Comparison of ENCODE assay signal across 8 mouse cellular contexts in the genomic region with DNA sequence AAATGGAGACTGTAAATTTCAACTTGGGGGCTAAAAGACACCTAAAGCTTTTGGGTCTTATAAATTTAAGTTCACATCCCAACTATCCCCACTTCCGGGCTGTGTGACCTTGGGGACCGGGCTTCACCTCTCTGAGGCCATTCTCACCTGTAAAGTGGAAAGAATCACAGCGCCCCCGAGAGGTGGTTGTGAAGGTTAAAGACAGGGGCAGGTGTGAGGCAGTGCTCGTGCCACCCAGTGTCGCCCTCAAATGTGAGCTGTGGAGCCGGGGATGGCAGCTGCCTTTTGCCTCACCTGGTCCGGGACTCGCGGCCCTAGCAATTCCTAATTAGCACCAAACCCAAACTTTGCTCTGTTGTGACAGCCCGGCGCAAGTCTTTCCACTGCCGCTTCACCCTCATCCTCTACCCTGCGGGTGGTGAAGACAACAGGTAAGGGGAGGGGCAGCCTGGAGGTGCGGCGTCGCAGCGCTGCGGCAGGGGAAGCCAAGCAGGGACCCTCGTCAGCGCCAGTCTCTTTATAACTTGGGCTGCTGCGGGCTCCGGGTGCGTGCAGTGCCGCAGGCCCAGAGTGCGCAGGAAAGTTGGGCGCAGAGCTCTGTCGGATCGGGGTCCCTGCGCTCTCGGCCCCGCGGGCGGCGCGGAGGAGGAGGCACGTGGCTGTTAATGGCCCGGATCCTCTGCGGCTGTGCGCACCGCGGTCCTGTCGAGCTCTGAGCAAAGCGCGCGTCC. TPM values are rescaled to one million over a fixed set of nuclear protein-coding genes. Genes with fewer than 3 reads are reported as not detected.
DNase-seq lines count a peak whose midpoint lies in the region; ATAC-seq and TF ChIP-seq lines count a peak whose summit lies in the region.

No protein-coding gene starts in this region.

- peak; percentile 27; the same call in 1 of the 2 replicates for TF ChIP-seq CTCF in olfactory bulb, adult 2 months (IDR thresholded peaks at IDR 0.05; ENCODE audit: insufficient read depth, low read depth, low read length)

- peaks cover 8% of the 10 kb centered on the region; the same call in 1 of the 2 replicates for H3K4me1 ChIP-seq in lung, embryonic 15.5 days
- H3K4me1 ChIP-seq in intestine, embryonic 14.5 days (replicated peaks; ENCODE audit: control insufficient read depth, insufficient read depth, low read length) = no peaks in the 10 kb centered on the region; the same call in 1 of the 2 replicates
- H3K4me1 ChIP-seq in olfactory bulb, adult 2 months (ENCODE audit: control insufficient read depth, insufficient read depth, low read length) = peaks cover 26% of the 10 kb centered on the region

- peaks cover 81% of the 10 kb centered on the region for H3K27me3 ChIP-seq in lung, embryonic 15.5 days
- peaks cover 79% of the 10 kb centered on the region for H3K27me3 ChIP-seq in intestine, embryonic 14.5 days (replicated peaks; ENCODE audit: control insufficient read depth, insufficient read depth, low read length)

- peak overlapping the region; percentile 73 for H3K4me2 ChIP-seq in lung, embryonic 15.5 days
- H3K4me2 ChIP-seq in intestine, embryonic 14.5 days (ENCODE audit: low read length) = peak overlapping the region; percentile 71

- no peak overlapping the region for H3K27ac ChIP-seq in lung, embryonic 15.5 days
- no peak overlapping the region for H3K27ac ChIP-seq in intestine, embryonic 14.5 days (ENCODE audit: low read depth)
- H3K27ac ChIP-seq in olfactory bulb, adult 2 months (ENCODE audit: insufficient read depth, low read depth, low read length) = no peak overlapping the region

- no peaks in the 10 kb centered on the region for H3K36me3 ChIP-seq in lung, embryonic 15.5 days
- H3K36me3 ChIP-seq in intestine, embryonic 14.5 days (ENCODE audit: control insufficient read depth, insufficient read depth, low read length) = no peaks in the 10 kb centered on the region

- H3K4me3 ChIP-seq in lung, embryonic 15.5 days = peak overlapping the region; percentile 38
- peak overlapping the region; percentile 34 for H3K4me3 ChIP-seq in intestine, embryonic 14.5 days (ENCODE audit: low read depth, low read length)
- H3K4me3 ChIP-seq in olfactory bulb, adult 2 months (ENCODE audit: insufficient read depth, low read depth, low read length) = peak overlapping the region; percentile 80

- DNase-seq in adrenal gland, postnatal 25 days = peak; percentile 15
- DNase-seq in adrenal gland, postnatal 14 days = no peak
- DNase-seq in lung, postnatal 25 days (ENCODE audit: low spot score) = no peak
- DNase-seq in intestine, embryonic 14.5 days (ENCODE audit: low spot score) = no peak
- no peak for DNase-seq in adrenal gland, postnatal 4 days (ENCODE audit: low spot score in 2 of 2)

- no peaks in the 10 kb centered on the region for H3K9me3 ChIP-seq in lung, embryonic 15.5 days
- no peaks in the 10 kb centered on the region for H3K9me3 ChIP-seq in intestine, embryonic 14.5 days (ENCODE audit: control insufficient read depth, low read length)

- H3K9ac ChIP-seq in lung, embryonic 15.5 days = no peak overlapping the region
- H3K9ac ChIP-seq in intestine, embryonic 14.5 days (ENCODE audit: low read length) = no peak overlapping the region

- 0 out of 2 replicates have a peak, but pooled peaks have one; percentile 0 for TF ChIP-seq POLR2A in olfactory bulb, adult 2 months (IDR thresholded peaks at IDR 0.05; ENCODE audit: insufficient read depth, low read depth, low read length)

- 2% methylated on average over 46 of the region's 46 CpGs for WGBS in lung, embryonic 15.5 days
- WGBS in intestine, embryonic 14.5 days = 3% methylated on average over 46 of the region's 46 CpGs
- WGBS in olfactory bulb, adult 2 months = 3% methylated on average over 46 of the region's 46 CpGs

- ATAC-seq in lung, embryonic 15.5 days (ENCODE audit: borderline replicate concordance, extremely low read depth, low FRiP score, low TSS enrichment) = no peak
- no peak for ATAC-seq in intestine, embryonic 14.5 days (replicated peaks; ENCODE audit: low FRiP score, low TSS enrichment, low read depth)
- no peak for ATAC-seq in activated CD4-positive, CD25-positive, alpha-beta regulatory T cell, adult 4 months

RNA-seq across cellular contexts. Expression of a gene that starts 16.0 kb away (rescaled TPM):
- total RNA-seq in adrenal gland, postnatal 25 days (2021) = 1.4 and 1.9 TPM in 2 replicates
- 1.7 and 1.9 TPM in 2 replicates for total RNA-seq in adrenal gland, postnatal 14 days (2021)
- 0.30 and 0.54 TPM in 2 replicates for polyA plus RNA-seq in lung, embryonic 15.5 days (2015; fragmentation: Nextera tagmentation; extraction: Ambion mirVana)
- 0.30 and 0.34 TPM in 2 replicates for polyA plus RNA-seq in intestine, embryonic 14.5 days (2014; fragmentation: Nextera tagmentation; extraction: Ambion mirVana)
- not detected in 2 replicates for polyA plus RNA-seq in olfactory bulb, adult 2 months (2012; ENCODE audit: insufficient read depth, insufficient read length, low replicate concordance, missing spikeins)
- total RNA-seq in adrenal gland, postnatal 4 days (2021) = 1 to 10 TPM; 2.1 to 2.8 TPM
- polyA plus RNA-seq in activated CD4-positive, CD25-positive, alpha-beta regulatory T cell, adult 4 months (2017; shearing (Covaris generic)) = under 1 TPM; 0.17 to 0.19 TPM

RNA-seq across cellular contexts. Expression of a gene that starts 34.8 kb away (rescaled TPM):
- total RNA-seq in adrenal gland, postnatal 25 days (2021) = 34.7 and 37.6 TPM in 2 replicates
- total RNA-seq in adrenal gland, postnatal 14 days (2021) = 29.1 and 34.7 TPM in 2 replicates
- 27.1 and 29.9 TPM in 2 replicates for polyA plus RNA-seq in lung, embryonic 15.5 days (2015; fragmentation: Nextera tagmentation; extraction: Ambion mirVana)
- 25.5 and 28.6 TPM in 2 replicates for polyA plus RNA-seq in intestine, embryonic 14.5 days (2014; fragmentation: Nextera tagmentation; extraction: Ambion mirVana)
- not detected in 2 replicates for polyA plus RNA-seq in olfactory bulb, adult 2 months (2012; ENCODE audit: insufficient read depth, insufficient read length, low replicate concordance, missing spikeins)
- 10 to 100 TPM; 29.8 to 31.3 TPM for total RNA-seq in adrenal gland, postnatal 4 days (2021)
- 10 to 100 TPM; 50.8 to 53.6 TPM for polyA plus RNA-seq in activated CD4-positive, CD25-positive, alpha-beta regulatory T cell, adult 4 months (2017; shearing (Covaris generic))

RNA-seq across cellular contexts. Expression of a gene that starts 59.5 kb away (rescaled TPM):
- 1.7 and 1.9 TPM in 2 replicates for total RNA-seq in adrenal gland, postnatal 25 days (2021)
- total RNA-seq in adrenal gland, postnatal 14 days (2021) = 1.2 and 1.7 TPM in 2 replicates
- polyA plus RNA-seq in lung, embryonic 15.5 days (2015; fragmentation: Nextera tagmentation; extraction: Ambion mirVana) = 0.21 and 0.29 TPM in 2 replicates
- polyA plus RNA-seq in intestine, embryonic 14.5 days (2014; fragmentation: Nextera tagmentation; extraction: Ambion mirVana) = 0.37 and 0.63 TPM in 2 replicates
- not detected in 2 replicates for polyA plus RNA-seq in olfactory bulb, adult 2 months (2012; ENCODE audit: insufficient read depth, insufficient read length, low replicate concordance, missing spikeins)
- 1 to 10 TPM; 1.6 to 2.2 TPM for total RNA-seq in adrenal gland, postnatal 4 days (2021)
- polyA plus RNA-seq in activated CD4-positive, CD25-positive, alpha-beta regulatory T cell, adult 4 months (2017; shearing (Covaris generic)) = 1 to 10 TPM in 1 of 2 experiments, under 1 TPM in 1; 0.24 to 1.3 TPM

Comparison
In these comparisons a context has a peak if more than half of its experiments do, and no peak if none do; other contexts are left out.
1. RNA of a gene that starts 16.0 kb away (polyA plus RNA-seq): not detected in olfactory bulb, adult 2 months; 0.30 to 0.54 TPM in lung, embryonic 15.5 days, 0.30 to 0.34 TPM in intestine, embryonic 14.5 days and 0.17 to 0.19 TPM in activated CD4-positive, CD25-positive, alpha-beta regulatory T cell, adult 4 months; every median in the first group is over 10 times any median in the second.
2. RNA of a gene that starts 34.8 kb away (polyA plus RNA-seq): 50.8 to 53.6 TPM in activated CD4-positive, CD25-positive, alpha-beta regulatory T cell, adult 4 months, 27.1 to 29.9 TPM in lung, embryonic 15.5 days and 25.5 to 28.6 TPM in intestine, embryonic 14.5 days; not detected in olfactory bulb, adult 2 months; every median in the first group is over 10 times any median in the second.
3. Peak in every context shown above with its lines, with median percentiles within 50 percentile points of each other: H3K4me3 ChIP-seq.